Mouse (Mus musculus) induced T-regulatory cell, adult 2 months (primary cell): ENCODE data around the gene Shprh.
A peak's percentile ranks its signal among the peaks of the same experiment; 100 is the strongest.
"Not testable (repeated sequence)": the region's sequence is repeated elsewhere in the genome, so short reads cannot be mapped to it uniquely, and the experiment has no call there.

Experiments used
- DNase-seq: peaks from one replicate; pipeline ENCODE4 v3.0.0-alpha.2; 2012; ENCODE audit warnings: low read depth

Shprh gene

GRCm38 (mm10) chr10:11148884-11149741 is at the start of gene Shprh:
Gene Shprh (plus strand): TSS chr10:11149427.
- peak; percentile 100 for DNase-seq

GRCm38 (mm10) chr10:11121781-11122180 is 27.4 kb upstream of the Shprh start:
- no peak for DNase-seq

GRCm38 (mm10) chr10:11145580-11145979 is 3.6 kb upstream of the Shprh start:
- DNase-seq, result no peak

- DNase-seq, result no peak
Measured at GRCm38 (mm10) chr10:11148446-11148845, 781 bp upstream of the Shprh start.

- DNase-seq, result no peak
Measured at GRCm38 (mm10) chr10:11149742-11150125, 507 bp downstream of the Shprh start.

- DNase-seq, result no peak
Measured at GRCm38 (mm10) chr10:11151644-11152043, 2.4 kb downstream of the Shprh start.

- DNase-seq, result no peak
Measured at GRCm38 (mm10) chr10:11157039-11157438, 7.8 kb downstream of the Shprh start.

- DNase-seq, result no peak
Measured at GRCm38 (mm10) chr10:11164537-11164936, 15.3 kb downstream of the Shprh start.

GRCm38 (mm10) chr10:11170252-11170651 is 21.0 kb downstream of the Shprh start:
- DNase-seq, result no peak

GRCm38 (mm10) chr10:11171615-11172014 is 22.4 kb downstream of the Shprh start:
- no peak for DNase-seq

GRCm38 (mm10) chr10:11172519-11172918 is 23.3 kb downstream of the Shprh start:
- DNase-seq, result no peak

- DNase-seq, result no peak
Measured at GRCm38 (mm10) chr10:11175801-11176482, 26.7 kb downstream of the Shprh start.

- DNase-seq, result no peak
Measured at GRCm38 (mm10) chr10:11180077-11180476, 30.9 kb downstream of the Shprh start.

- no peak for DNase-seq
Measured at GRCm38 (mm10) chr10:11197341-11197740, 48.1 kb downstream of the Shprh start.

GRCm38 (mm10) chr10:11198346-11198745 is 49.1 kb downstream of the Shprh start:
- DNase-seq, result no peak

GRCm38 (mm10) chr10:11199980-11200379 is 50.8 kb downstream of the Shprh start:
- no peak for DNase-seq

GRCm38 (mm10) chr10:11205883-11206282 is 56.7 kb downstream of the Shprh start:
- DNase-seq, result not testable (repeated sequence)

GRCm38 (mm10) chr10:11208670-11209069 is 59.4 kb downstream of the Shprh start:
- DNase-seq, result no peak

GRCm38 (mm10) chr10:11212003-11212402 is 62.8 kb downstream of the Shprh start:
- no peak for DNase-seq

- no peak for DNase-seq
Measured at GRCm38 (mm10) chr10:11226442-11226841, 77.2 kb downstream of the Shprh start.

GRCm38 (mm10) chr10:11229545-11230178 is 80.4 kb downstream of the Shprh start:
- DNase-seq, result no peak

GRCm38 (mm10) chr10:11233208-11233607 is 84.0 kb downstream of the Shprh start:
- no peak for DNase-seq

- not testable (repeated sequence) for DNase-seq
Measured at GRCm38 (mm10) chr10:11242988-11243387, 93.8 kb downstream of the Shprh start.
